Mouse (Mus musculus) cerebellum, adult (tissue): Measurements from ENCODE around the gene Faap100.
A peak's percentile ranks its signal among the peaks of the same experiment; 100 is the strongest.
"Not testable (repeated sequence)": the region's sequence is repeated elsewhere in the genome, so short reads cannot be mapped to it uniquely, and the experiment has no call there.

Experiments used
- ATAC-seq: cut with Nextera tagmentation; 2 replicates; pipeline ENCODE4 v1.9.2; 2017; ENCODE audit warnings: mild to moderate bottlenecking, moderate library complexity, mixed read lengths; ENCODE audit not compliant: insufficient number of reproducible peaks, low FRiP score, low TSS enrichment

The Faap100 gene

DNA sequence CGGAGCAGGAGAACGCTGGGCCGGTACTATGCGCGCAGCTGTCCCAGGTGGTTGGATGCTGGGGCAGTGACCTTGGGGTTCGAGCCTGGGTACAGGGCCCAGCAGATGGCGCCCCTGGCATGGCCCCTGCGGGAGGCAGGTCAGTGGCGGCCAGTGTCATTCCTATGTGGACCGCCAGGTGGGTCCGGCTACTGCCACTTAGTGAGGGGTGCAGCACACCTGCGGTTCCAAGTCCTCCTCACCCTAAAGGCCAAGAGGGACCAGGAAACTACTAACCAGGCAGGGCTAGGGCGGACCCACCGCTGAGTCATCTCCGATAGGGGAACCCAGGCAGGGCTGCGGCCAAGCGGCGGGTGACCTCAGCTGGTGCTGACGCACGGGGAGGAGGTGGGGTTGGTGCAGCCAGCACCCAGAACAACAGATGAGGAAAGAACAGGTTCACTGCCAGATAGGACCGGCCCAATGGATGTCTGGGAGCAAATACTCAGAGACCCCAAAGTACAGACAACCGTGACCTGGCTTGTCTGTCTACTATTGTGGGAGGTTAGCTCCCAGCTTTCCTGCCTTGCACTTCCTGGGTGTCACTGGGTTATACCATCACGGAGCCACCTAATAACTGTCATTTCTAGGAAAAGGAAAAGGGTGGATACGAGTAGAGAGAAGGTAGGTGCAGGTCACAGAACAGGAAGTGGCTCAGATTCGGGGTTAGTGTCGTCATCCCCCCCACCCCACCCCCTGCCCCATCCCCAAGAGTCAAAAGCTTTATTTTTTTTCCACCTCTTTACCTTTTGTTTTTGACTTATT lies 24.9 kb downstream of the Faap100 start:
- ATAC-seq = no peak

DNA sequence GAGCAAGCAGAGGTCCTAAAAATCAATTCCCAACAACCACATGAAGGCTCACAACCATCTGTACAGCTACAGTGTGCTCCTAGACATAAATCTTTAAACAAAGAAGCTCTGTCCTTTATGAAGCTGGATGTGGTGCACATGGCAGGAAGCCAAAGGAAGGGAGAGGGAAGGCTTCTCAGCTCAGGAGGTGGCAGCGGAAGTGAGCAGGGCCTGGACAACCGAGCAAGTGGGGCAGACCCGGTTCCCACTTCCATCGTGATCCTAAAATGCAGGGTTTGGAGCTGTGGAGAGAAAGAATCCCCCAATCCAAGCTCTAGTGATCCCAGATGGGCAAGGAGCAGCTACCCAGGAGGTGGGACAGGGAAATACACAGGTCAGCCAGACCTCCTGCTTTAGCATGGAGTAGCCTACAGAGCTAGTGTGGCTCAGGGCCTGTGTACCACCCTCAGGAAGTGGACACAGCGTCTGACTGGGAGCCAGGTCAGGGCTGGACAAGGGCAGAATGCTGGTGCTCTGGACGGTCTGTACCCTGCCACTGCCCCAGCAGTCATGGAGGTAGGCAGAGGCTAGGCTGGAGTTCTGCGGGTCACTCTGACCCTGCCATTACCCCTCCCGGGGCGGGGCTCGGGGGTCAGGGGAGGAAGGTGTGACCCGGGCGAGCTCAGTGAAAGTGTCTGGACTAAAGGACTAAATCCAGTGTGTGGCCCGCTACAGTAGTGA lies 25.8 kb downstream of the Faap100 start:
- ATAC-seq = no peak

DNA sequence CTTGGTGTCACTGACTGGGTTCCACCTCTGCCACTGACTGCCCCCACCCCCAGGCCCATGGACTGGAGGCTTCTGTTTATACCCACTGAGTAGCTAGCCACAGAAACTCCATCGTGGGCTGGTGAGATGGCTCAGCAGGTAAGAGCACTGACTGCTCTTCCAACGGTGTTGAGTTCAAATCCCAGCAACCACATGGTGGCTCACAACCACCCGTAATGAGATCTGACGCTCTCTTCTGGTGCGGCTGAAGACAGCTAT lies 26.5 kb downstream of the Faap100 start:
- not testable (repeated sequence) for ATAC-seq

DNA sequence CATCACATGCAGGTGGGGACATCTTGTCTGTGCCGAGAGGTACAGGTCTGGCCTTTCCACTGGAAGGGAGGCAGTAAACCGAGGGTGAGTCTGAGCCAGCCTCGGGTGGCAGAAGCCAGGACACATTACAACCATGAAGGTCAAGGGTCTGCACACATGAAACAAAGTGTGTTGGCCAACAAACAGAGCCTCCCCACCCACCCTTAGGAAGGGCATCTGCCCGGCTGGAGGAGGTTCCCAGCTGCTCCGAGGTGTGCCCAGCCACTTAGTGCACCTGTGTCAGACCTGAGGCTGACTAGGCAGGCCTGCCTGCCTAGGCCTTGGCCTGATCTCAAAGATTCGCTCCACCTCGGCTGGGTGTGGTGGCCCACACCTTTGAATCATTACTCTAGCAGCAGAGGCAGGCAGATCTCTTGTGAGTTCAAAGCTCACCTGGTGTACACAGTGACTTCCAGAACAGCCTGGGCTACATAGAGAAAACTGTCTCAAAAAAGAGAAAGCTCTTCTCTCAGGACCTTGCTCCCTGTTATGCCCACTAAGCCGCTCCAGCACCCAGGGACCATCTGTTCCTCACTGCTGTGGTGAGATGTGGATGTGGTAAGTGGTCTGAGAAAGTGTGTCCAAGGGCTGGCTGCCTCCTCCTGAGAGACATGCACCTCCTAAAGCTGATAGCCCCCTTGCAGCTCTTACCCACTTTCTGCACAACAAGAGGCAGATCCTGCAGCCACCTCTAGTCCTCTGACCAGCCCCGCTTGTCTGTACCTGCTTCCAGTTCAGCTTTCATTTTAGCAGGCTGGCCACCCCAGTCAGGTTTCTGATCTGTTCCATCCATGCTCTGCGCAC lies 27.1 kb downstream of the Faap100 start:
- no peak for ATAC-seq

DNA sequence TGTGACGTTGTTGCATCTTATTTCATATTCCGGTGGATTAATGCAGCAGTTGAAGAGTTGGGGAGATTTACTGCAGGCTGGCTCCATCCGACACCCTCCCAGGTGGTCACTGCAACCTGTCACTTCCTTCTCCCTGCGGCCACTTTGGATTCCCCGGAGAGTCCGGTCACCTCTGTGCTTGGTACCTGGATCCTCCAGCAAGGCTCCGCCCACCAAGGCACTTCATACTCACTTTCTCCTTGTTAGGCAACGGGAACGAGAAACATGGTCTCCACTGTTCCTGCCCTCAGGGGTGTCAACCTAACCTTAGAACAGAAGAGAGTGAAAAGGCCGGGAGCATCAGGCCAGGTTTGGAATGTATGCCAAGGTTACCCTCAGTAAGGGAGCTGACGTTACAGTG lies 27.9 kb downstream of the Faap100 start:
- ATAC-seq = no peak

DNA sequence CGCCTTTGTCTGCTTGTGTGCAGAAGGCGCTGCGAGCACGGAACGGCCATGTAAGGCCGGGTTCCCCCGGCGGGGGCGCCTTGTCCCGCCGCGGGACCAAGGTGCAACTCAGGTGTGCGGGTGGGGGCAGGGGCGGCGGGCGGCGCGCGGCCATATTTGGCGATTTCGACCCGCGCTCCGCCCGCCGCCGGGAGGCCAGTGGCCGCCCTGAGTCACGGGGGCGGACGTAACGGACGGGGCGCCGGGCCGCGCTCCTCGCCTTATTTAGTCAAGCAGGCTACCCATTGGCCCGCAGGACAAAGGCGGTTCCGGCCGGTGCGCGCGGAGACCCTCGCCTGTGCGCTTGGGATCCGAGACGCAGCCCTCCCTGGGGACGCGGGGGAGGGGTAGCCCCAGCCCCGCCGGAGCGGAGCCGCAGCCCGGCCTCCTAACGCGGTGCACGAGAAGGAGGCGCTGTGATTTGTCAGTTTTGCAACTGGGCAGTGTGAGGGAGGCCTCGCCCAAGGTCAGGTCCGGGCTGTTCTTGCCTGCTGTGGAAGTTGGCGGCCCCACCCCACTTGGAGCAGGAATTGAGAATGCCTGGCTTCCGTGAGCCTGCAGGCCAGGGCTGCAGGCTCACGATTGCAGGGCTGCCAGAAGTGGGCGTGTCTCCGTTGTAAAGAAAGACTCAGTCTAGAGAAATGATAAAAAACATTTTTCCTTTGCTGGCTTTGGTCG lies 28.4 kb downstream of the Faap100 start:
- ATAC-seq = peak; percentile 49

DNA sequence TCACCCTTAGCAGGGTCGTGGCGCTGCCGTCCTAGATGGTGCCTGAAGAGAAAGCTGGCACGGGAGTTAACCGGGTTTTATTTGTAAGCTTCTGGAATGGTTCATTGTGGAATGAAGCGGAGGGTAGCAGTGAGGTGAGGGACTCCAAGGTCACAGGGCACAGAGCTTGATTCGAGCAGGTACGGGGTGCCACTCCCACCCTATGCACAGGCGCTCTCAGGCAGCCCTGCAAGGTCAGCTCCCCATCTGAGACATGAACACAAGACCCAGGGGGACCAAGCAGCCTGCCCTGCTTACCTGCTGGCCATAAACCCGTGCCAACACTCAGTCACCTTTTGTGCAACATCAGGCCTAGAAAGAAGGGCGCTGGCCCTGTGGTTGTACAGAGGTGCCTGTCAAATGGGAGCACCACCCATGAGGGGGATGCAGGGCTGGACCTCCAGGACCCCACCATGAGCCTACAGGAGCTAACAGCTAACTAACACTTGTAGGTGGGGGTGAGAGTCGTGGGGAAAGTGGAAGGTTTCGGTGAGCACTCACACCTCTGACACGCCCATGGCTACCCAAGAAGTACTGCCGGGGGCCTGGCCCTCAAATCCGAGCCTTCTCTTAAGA lies 29.1 kb downstream of the Faap100 start:
- ATAC-seq = no peak

DNA sequence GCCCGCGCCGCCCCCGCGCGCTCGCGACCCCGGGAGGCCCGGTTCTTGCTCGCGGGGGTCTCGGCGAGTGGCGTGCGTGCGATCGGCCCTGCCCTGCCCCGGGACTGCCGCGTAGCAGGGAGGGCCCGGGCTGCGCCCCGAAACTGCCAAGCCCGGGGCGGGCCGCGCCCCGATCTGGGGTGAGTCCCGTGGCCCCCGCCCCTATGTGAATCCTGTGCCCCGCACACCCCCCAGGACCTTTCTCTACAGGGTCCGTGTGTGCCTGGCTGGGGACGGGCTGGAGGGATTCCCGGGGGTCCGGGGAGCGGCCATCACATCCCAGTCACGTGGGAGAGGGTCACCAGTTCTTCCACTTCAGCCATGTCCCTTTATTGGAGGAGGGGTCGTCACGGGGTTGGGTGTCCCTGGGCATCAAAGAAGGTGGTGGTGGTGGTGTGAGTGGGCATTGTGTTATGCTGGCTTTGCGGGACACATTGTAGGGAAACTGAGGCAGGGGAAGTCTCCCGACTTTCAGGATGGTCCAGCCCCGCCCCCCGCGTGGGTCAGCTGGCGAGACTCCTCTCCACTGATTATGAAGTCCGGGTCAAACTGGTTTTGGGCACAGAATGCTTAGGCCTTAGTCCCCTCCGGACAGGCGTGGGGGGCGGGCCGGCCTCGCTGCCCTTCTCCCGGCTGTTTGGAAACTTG lies 29.7 kb downstream of the Faap100 start:
- no peak for ATAC-seq

DNA sequence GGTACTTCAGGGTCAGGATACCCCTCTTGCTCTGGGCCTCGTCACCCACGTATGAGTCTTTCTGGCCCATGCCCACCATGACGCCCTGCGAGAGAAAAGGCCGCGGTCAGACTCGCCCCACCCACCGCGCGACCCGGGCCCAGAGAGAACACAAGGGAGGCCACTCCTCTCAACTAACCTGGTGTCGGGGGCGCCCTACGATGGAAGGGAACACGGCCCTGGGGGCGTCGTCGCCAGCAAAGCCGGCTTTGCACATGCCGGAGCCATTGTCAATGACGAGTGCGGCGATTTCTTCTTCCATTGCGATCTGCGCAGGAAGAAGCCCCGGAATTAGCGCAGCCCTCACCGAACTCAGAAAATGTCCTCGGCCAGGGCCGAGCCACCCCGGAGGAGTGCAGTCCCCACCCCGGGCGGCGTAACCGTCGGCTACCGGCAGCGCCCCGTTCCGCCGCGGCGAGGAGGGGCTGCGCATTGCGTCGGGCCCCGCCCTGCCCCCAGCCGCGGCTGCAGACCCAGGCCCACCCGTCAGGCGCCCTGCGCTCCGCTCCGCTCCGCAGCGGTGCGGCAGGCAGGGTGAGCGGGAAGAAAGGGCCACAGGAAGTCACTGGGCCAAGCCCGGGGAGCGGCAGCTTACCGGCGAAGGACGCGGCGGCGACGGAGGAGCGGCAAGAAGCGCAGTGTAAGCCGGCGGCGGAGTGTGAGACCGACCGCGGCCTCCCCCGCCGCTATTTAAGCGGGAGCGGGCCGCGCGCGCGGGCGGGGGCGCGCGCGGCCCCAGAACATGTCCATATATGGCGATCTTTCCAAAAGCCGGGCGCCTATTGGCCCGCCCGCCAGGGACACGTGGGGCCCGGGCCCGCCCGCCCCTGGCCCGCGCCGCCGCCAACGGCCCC lies 30.5 kb downstream of the Faap100 start, which contains the start of gene Actg1:
Actg1 (minus strand) TSS at position 752 of the 893 bp plus-strand sequence.
- ATAC-seq = peak; percentile 67

DNA sequence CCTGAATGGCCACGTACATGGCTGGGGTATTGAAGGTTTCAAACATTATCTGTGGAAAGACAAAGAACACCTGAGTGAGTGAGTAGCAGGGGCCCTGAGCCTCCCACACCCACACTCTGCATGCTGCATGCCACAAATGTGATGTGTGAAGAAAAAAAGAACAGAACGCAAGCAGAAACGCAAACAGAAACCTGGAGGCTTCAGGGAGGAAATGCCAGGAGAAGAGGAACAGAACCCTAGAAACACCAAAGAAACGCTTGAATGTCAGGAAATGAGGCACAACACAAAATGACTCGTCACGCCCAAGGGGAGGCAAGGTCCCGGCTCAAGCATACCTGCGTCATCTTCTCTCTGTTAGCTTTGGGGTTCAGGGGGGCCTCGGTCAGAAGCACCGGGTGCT lies 31.3 kb downstream of the Faap100 start:
- no peak for ATAC-seq

DNA sequence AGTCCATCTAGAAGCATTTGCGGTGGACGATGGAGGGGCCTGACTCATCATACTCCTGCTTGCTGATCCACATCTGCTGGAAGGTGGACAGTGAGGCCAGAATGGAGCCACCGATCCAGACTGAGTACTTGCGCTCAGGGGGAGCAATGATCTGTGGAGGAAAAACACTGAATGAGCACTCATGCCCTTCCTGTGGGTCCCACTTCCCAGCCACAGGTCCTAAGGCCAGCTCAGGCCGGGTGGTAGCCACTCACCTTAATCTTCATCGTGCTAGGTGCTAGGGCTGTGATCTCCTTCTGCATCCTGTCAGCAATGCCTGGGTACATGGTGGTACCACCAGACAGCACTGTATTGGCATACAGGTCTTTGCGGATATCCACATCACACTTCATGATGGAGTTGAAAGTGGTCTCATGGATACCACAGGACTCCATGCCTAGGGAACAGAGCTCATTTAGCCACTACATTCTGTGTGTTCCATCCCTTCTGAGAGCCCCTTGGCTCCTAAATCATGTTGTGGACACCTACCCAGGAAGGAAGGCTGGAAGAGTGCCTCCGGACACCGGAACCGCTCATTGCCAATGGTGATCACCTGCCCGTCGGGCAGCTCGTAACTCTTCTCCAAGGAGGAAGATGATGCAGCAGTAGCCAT lies 32.1 kb downstream of the Faap100 start:
- ATAC-seq = not testable (repeated sequence)

DNA sequence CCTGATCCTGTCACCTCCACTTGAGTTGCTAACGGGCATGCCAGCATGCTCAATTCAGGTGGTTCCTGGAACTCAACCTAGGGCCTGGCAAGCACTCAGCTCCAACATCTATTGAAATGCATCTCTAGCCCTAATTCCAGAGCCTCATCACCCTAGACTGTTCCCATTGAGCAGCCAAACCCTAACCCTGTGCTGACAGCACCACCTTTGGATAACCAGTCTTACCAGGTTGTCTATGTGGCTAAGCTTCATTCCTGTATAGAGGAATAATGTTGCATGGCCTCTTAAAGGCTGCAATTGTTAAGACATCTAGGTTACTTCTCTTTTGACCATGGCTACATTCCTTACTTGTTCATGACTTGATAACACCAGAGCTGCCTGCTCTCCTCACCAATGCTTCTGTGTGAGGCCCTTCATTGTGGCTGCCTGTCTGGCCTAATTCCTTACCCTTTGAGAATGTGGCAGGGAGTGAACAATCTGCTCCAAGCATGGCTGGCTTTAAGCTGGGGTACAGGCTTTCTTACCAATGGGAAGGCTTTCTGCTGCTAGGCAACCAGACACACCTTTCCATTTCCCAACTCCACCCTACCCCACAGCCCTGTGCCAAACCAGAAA lies 33.4 kb downstream of the Faap100 start:
- no peak for ATAC-seq

DNA sequence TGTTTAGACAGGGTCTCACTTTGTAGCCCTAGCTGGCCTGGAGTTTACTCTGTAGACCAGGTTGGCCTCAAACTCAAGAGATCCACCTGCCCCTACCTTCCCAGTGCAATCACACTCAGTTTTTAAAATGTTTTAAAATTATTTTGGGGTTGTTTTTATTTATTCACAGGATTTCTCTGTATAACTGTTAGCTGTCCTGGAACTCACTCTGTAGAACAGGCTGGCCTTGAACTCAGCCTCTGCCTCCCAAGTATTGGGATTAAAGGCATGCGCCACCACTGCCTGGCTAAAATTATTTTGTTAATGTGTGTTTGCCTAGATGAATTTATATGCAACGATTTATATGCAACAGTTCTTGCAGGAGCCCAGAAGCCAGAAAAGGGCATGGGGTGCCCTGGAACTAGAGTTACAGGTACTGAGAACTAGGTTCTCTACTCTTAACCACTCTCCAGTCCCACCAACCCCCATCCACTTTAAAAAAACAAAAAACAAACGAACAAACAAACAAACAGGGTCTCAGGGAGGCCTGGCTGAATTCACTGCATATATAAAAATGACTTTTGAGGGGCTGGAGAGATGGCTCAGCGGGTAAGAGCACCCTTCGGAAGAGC lies 34.1 kb downstream of the Faap100 start:
- no peak for ATAC-seq

DNA sequence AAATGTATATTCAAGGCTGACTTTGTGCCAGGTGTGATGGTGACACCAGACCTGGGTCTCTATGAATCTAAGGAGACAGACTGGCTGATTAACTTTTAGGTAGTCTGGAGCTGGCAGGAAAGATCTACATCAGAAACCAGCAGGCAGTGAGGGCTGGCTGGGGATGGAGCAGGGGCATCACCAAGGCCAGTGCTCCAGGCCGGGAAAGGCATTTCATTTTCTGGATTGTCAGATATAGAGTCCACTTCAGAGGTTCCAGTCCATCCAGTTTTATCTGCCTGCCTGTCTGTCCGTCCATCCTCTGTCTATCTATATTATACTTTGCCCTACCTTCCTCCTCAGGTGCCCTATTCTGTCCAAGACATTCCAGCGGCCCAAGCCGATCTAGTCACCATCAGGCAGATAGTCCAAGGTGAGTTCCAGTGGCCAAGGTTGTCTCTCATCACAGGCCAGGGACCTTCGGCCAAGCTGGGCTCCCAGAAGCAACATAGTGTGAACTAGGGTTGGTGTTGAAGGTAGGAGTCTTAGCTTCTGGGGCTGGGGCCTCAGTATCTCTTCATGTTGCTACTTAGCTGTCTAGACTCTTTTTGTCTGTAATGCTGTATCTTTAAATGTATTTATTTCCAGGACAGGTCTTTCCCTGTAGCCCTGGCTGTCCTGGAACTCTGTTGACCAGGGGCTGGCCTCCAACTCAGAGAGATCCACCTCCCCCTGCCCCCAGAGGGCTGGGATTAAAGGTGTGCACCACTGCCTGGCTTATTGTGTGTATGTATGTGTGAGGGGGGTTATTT lies 34.9 kb downstream of the Faap100 start:
- no peak for ATAC-seq

DNA sequence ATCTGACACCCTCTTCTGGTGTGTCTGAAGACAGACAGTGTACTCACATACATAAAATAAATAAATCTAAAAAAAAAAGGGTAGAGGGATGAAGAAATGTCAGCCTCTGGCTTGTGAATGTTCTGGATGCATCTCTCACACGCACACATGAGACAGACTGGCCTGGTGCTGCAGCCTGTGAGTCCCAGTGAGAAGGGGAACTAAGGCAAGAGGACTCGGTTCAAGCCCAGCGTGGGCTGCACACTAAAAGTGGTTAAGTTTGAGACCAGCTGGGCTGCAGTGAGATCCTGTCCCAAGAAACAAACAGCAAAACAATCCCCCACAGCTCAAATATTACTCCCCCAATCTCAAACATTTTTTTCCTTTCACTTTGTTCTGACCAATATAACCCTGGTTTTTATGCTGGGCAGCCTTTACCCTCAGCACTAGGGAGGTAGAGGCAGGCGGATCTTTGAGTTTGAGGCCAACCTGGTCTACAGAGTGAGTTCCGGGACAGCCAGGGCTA lies 35.9 kb downstream of the Faap100 start:
- no peak for ATAC-seq

DNA sequence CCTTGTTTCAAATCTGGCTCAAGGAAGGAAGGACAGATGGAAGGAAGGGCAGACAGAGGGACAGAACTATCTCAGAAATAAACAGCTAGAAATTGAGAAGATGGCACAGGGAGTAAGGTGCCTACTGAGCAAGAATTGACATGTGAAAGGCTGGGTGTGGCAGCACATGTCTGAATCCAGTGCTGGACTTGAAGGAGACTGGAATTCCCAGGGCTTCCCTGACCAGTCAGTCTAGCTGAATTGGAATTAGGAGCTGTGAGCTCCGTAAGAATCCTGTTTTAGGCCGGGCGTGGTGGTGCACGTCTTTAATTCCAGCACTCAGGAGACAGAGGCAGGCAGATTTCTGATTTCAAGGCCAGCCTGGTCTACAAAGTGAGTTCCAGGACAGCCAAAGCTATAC lies 36.9 kb downstream of the Faap100 start:
- no peak for ATAC-seq
